ENCODE assay signal across 8 mouse cellular contexts in genomic region chrX:20162322-20162711, GRCm38 (mm10).
DNase-seq lines count a peak whose midpoint lies in the region; ATAC-seq and TF ChIP-seq lines count a peak whose summit lies in the region.

No protein-coding gene starts in this region.

- no peak overlapping the region for H3K27ac ChIP-seq in embryonic fibroblast, embryonic 13.5 days (ENCODE audit: insufficient read depth, low read length)
- no peak overlapping the region for H3K27ac ChIP-seq in intestine, embryonic 14.5 days (ENCODE audit: low read depth)
- H3K27ac ChIP-seq in liver, embryonic 14.5 days: no peak overlapping the region
- H3K27ac ChIP-seq in neural tube, embryonic 15.5 days (replicated peaks): no peak overlapping the region

- H3K4me3 ChIP-seq in embryonic fibroblast, embryonic 13.5 days (ENCODE audit: insufficient read depth, low read length): no peak overlapping the region
- H3K4me3 ChIP-seq in intestine, embryonic 14.5 days (ENCODE audit: low read depth, low read length): no peak overlapping the region
- H3K4me3 ChIP-seq in liver, embryonic 14.5 days (ENCODE audit: insufficient read depth in 1 of 2, low read depth in 2 of 2, low read length in 2 of 2): no peak overlapping the region
- H3K4me3 ChIP-seq in neural tube, embryonic 15.5 days (replicated peaks): no peak overlapping the region

- no peaks in the 10 kb centered on the region for H3K27me3 ChIP-seq in intestine, embryonic 14.5 days (replicated peaks; ENCODE audit: control insufficient read depth, insufficient read depth, low read length)
- no peaks in the 10 kb centered on the region for H3K27me3 ChIP-seq in liver, embryonic 14.5 days (ENCODE audit: control insufficient read depth, insufficient read depth, low read length)
- H3K27me3 ChIP-seq in neural tube, embryonic 15.5 days (replicated peaks): no peaks in the 10 kb centered on the region

- H3K4me1 ChIP-seq in embryonic fibroblast, embryonic 13.5 days (ENCODE audit: control insufficient read depth, insufficient read depth, low read length): no peaks in the 10 kb centered on the region
- no peaks in the 10 kb centered on the region for H3K4me1 ChIP-seq in intestine, embryonic 14.5 days (replicated peaks; ENCODE audit: control insufficient read depth, insufficient read depth, low read length)
- no peaks in the 10 kb centered on the region for H3K4me1 ChIP-seq in liver, embryonic 14.5 days (replicated peaks; ENCODE audit: control insufficient read depth in 2 of 2, insufficient read depth in 2 of 2, low read length in 1 of 2)
- H3K4me1 ChIP-seq in neural tube, embryonic 15.5 days: no peaks in the 10 kb centered on the region

- no peaks in the 10 kb centered on the region for H3K9me3 ChIP-seq in intestine, embryonic 14.5 days (ENCODE audit: control insufficient read depth, low read length)
- H3K9me3 ChIP-seq in liver, embryonic 14.5 days (ENCODE audit: control insufficient read depth, low read length): no peaks in the 10 kb centered on the region
- no peaks in the 10 kb centered on the region for H3K9me3 ChIP-seq in neural tube, embryonic 15.5 days (replicated peaks)

- no peaks in the 10 kb centered on the region for H3K36me3 ChIP-seq in intestine, embryonic 14.5 days (ENCODE audit: control insufficient read depth, insufficient read depth, low read length)
- no peaks in the 10 kb centered on the region for H3K36me3 ChIP-seq in liver, embryonic 14.5 days (replicated peaks; ENCODE audit: control insufficient read depth, insufficient read depth, low read depth)
- H3K36me3 ChIP-seq in neural tube, embryonic 15.5 days: no peaks in the 10 kb centered on the region

- DNase-seq in ovary, postnatal 14 days (ENCODE audit: low spot score): peak; percentile 35
- DNase-seq in ovary, adult 18-20 months (ENCODE audit: low spot score): no peak
- peak; percentile 55 for DNase-seq in adrenal gland, postnatal 14 days
- peak; percentile 68 for DNase-seq in intestine, embryonic 14.5 days (ENCODE audit: low spot score)
- DNase-seq in liver, embryonic 14.5 days (ENCODE audit: low read depth in 3 of 3, low spot score in 3 of 3): peak in 1 of 3 experiments; percentile 4
- no peak for DNase-seq in c-Kit-positive CD71-positive TER-119-positive erythroid progenitor cells, embryonic 14.5 days (ENCODE audit: low spot score)

- H3K4me2 ChIP-seq in intestine, embryonic 14.5 days (ENCODE audit: low read length): no peak overlapping the region
- H3K4me2 ChIP-seq in liver, embryonic 14.5 days (ENCODE audit: low read depth): no peak overlapping the region
- no peak overlapping the region for H3K4me2 ChIP-seq in neural tube, embryonic 15.5 days

- ATAC-seq in intestine, embryonic 14.5 days (replicated peaks; ENCODE audit: low FRiP score, low TSS enrichment, low read depth): peak; percentile 74; the same call in 1 of the 2 replicates
- no peak for ATAC-seq in liver, embryonic 14.5 days (ENCODE audit: insufficient read depth)
- ATAC-seq in neural tube, embryonic 15.5 days (ENCODE audit: low FRiP score): peak; percentile 41

- WGBS in intestine, embryonic 14.5 days: 12% methylated on average over 4 of the region's 4 CpGs
- WGBS in liver, embryonic 14.5 days (ENCODE audit: insufficient replicate concordance): 5% methylated on average over 4 of the region's 4 CpGs
- 16% methylated on average over 4 of the region's 4 CpGs for WGBS in neural tube, embryonic 15.5 days

- peak; percentile 36; the same call in 1 of the 2 replicates for TF ChIP-seq CTCF in embryonic fibroblast, embryonic 13.5 days (IDR thresholded peaks at IDR 0.05; ENCODE audit: borderline replicate concordance, insufficient read depth, low read length)
- peak; percentile 64 for TF ChIP-seq CTCF in liver, embryonic 14.5 days (IDR thresholded peaks at IDR 0.05; ENCODE audit: low read depth)

- H3K9ac ChIP-seq in intestine, embryonic 14.5 days (ENCODE audit: low read length): no peak overlapping the region
- no peak overlapping the region for H3K9ac ChIP-seq in liver, embryonic 14.5 days (replicated peaks)
- H3K9ac ChIP-seq in neural tube, embryonic 15.5 days (replicated peaks): no peak overlapping the region

- TF ChIP-seq EP300 in liver, embryonic 14.5 days (IDR thresholded peaks at IDR 0.05; ENCODE audit: low read depth): no peak

- TF ChIP-seq POLR2A in embryonic fibroblast, embryonic 13.5 days (IDR thresholded peaks at IDR 0.05; ENCODE audit: low read depth, low read length): no peak

Comparison
In these comparisons a context has a peak if more than half of its experiments do, and no peak if none do; other contexts are left out.
1. DNase-seq: peak in ovary, postnatal 14 days (single experiment), adrenal gland, postnatal 14 days (single experiment) and intestine, embryonic 14.5 days (single experiment); none in ovary, adult 18-20 months (single experiment) and c-Kit-positive CD71-positive TER-119-positive erythroid progenitor cells, embryonic 14.5 days (single experiment).